Mouse (Mus musculus): ENCODE data around the gene Ptrh1. TPM values are rescaled to one million over a fixed set of nuclear protein-coding genes. Genes with fewer than 3 reads are reported as not detected.

Gene Ptrh1
- polyA plus RNA-seq (2015; fragmentation: Nextera tagmentation; extraction: Ambion mirVana), result 7.6 and 10.1 TPM in 2 replicates

DNA sequence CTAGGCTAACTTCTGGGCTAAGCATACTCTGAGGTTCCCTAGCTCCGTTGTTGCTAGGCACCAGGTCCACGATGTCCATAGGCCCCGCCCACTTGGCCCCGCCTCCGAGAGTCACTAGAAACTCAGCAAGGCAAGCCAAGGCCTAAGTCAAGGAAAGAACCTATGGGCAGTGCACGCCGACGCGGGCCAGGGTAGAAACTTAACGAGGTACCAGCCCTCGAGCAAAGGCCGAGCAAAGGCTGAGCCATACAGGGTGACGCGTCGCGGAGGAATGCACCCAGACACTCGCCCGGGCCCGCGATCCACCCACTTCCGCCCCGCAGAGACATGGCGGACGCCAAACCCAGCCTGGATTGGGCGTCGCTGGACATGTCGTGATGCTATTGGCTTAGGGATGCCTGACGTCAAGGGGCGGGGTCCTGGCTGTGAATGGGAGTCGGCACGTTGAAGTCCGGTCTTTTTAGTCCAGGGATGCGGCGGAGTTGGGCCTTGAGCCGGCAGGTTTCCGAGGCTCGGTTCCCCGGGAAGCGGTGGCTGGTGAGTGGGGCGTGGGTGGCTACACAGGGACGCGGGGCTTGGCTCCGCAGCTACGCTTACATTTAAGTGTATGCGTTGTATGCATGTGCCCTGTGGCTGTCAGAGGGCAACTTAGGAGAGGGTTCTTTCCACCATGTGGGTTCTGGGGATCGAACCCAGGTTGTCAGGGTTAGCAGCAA is at the start of gene Ptrh1, which contains the start of gene Ttc16:
TSS of gene Ptrh1 (plus strand) at position 428 of the 716 bp plus-strand sequence.
TSS of gene Ttc16 (minus strand) at position 275 of the 716 bp plus-strand sequence.
- Histone ChIP-seq H3K4me2 (replicated peaks; ENCODE audit: low read depth) (peak within 1 kb of the TSS; percentile 70), H3K4me1 (replicated peaks; ENCODE audit: control insufficient read depth, insufficient read depth) (0 out of 2 replicates have a peak, but pooled peaks cover 4% of the 10 kb centered on the region), H3K36me3 (ENCODE audit: control insufficient read depth, insufficient read depth, low read length) (no peaks in the 10 kb centered on the region), H3K9me3 (ENCODE audit: control insufficient read depth, low read length) (no peaks in the 10 kb centered on the region), H3K27me3 (ENCODE audit: control insufficient read depth, insufficient read depth, low read length) (no peaks in the 10 kb centered on the region), H3K4me3 (ENCODE audit: low read depth, low read length) (peak within 1 kb of the TSS; percentile 47), H3K9ac (ENCODE audit: low read length) (peak within 1 kb of the TSS; percentile 56), H3K27ac (replicated peaks) (peak within 1 kb of the TSS; percentile 49)
- WGBS, result under 1% methylated on average over 46 of the region's 46 CpGs
- DNase-seq (ENCODE audit: low spot score) (peak; percentile 99), ATAC-seq (ENCODE audit: low FRiP score, low TSS enrichment) (peak; percentile 97)
- no peak for TF ChIP-seq CTCF (IDR thresholded peaks at IDR 0.05; ENCODE audit: low read depth)
- no peak for TF ChIP-seq EP300 (optimal IDR thresholded peaks at IDR 0.05)

- WGBS, result under 1% methylated on average over 16 of the region's 16 CpGs
- Histone ChIP-seq H3K27ac (replicated peaks) (peak overlapping the region; percentile 70), H3K4me3 (ENCODE audit: low read depth, low read length) (peak overlapping the region; percentile 34), H3K4me1 (replicated peaks; ENCODE audit: control insufficient read depth, insufficient read depth) (no peaks in the 10 kb centered on the region), H3K27me3 (ENCODE audit: control insufficient read depth, insufficient read depth, low read length) (no peaks in the 10 kb centered on the region), H3K4me2 (replicated peaks; ENCODE audit: low read depth) (peak overlapping the region; percentile 53), H3K9me3 (ENCODE audit: control insufficient read depth, low read length) (no peaks in the 10 kb centered on the region), H3K9ac (ENCODE audit: low read length) (peak overlapping the region; percentile 47), H3K36me3 (ENCODE audit: control insufficient read depth, insufficient read depth, low read length) (no peaks in the 10 kb centered on the region)
- peak; percentile 90 for DNase-seq (ENCODE audit: low spot score)
- ATAC-seq (ENCODE audit: low FRiP score, low TSS enrichment), result peak; percentile 94
- TF ChIP-seq EP300 (optimal IDR thresholded peaks at IDR 0.05), result no peak
- TF ChIP-seq CTCF (IDR thresholded peaks at IDR 0.05; ENCODE audit: low read depth), result no peak
Observed at GRCm38 (mm10) chr2:32727435-32727834, 48.2 kb upstream of the Ptrh1 start.

DNA sequence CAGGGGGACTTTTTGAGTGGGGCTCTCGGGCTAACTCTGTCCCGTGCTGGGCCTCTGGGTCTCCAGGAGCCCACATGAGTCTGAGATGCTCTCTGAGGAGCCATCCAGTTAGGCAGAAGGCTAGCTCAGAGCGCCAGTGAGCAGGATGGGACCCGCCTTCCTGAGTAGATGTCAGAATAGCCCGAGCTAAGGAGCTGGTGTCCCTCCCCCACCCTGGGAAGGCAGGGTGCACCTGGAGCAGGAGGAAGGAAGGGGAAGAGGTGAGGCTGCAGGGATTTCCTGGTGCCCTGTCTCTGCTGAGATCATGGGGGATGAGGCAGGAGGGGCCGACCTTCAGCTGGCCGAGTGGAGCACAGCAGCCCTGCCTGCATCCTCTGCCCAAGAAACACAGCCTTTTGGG is 47.1 kb upstream of the Ptrh1 start:
- ATAC-seq (ENCODE audit: low FRiP score, low TSS enrichment), result no peak
- peak overlapping the region; percentile 34; the same call in 1 of the 2 replicates for H3K4me3 ChIP-seq (ENCODE audit: low read depth, low read length)
- peak overlapping the region; percentile 25 for H3K4me2 ChIP-seq (replicated peaks; ENCODE audit: low read depth)
- H3K36me3 ChIP-seq (ENCODE audit: control insufficient read depth, insufficient read depth, low read length), result no peaks in the 10 kb centered on the region
- no peaks in the 10 kb centered on the region for H3K27me3 ChIP-seq (ENCODE audit: control insufficient read depth, insufficient read depth, low read length)
- TF ChIP-seq CTCF (IDR thresholded peaks at IDR 0.05; ENCODE audit: low read depth) (no peak), EP300 (optimal IDR thresholded peaks at IDR 0.05) (no peak)
- H3K4me1 ChIP-seq (replicated peaks; ENCODE audit: control insufficient read depth, insufficient read depth), result no peaks in the 10 kb centered on the region
- 0 out of 2 replicates have a peak overlapping the region, but pooled peaks have one; percentile 4 for H3K27ac ChIP-seq (replicated peaks)
- 54% methylated on average over 7 of the region's 7 CpGs for WGBS
- H3K9ac ChIP-seq (ENCODE audit: low read length), result peak overlapping the region; percentile 23; the same call in 1 of the 2 replicates
- DNase-seq (ENCODE audit: low spot score), result no peak
- H3K9me3 ChIP-seq (ENCODE audit: control insufficient read depth, low read length), result no peaks in the 10 kb centered on the region

GRCm38 (mm10) chr2:32729547-32729946 is 46.0 kb upstream of the Ptrh1 start:
- 74% methylated on average over 4 of the region's 4 CpGs for WGBS
- H3K4me2 ChIP-seq (replicated peaks; ENCODE audit: low read depth), result no peak overlapping the region
- TF ChIP-seq EP300 (optimal IDR thresholded peaks at IDR 0.05) (no peak), CTCF (IDR thresholded peaks at IDR 0.05; ENCODE audit: low read depth) (no peak)
- H3K9ac ChIP-seq (ENCODE audit: low read length), result no peak overlapping the region
- no peak for DNase-seq (ENCODE audit: low spot score)
- H3K27me3 ChIP-seq (ENCODE audit: control insufficient read depth, insufficient read depth, low read length), result no peaks in the 10 kb centered on the region
- H3K9me3 ChIP-seq (ENCODE audit: control insufficient read depth, low read length), result no peaks in the 10 kb centered on the region
- no peak overlapping the region for H3K27ac ChIP-seq (replicated peaks)
- no peaks in the 10 kb centered on the region for H3K36me3 ChIP-seq (ENCODE audit: control insufficient read depth, insufficient read depth, low read length)
- no peak for ATAC-seq (ENCODE audit: low FRiP score, low TSS enrichment)
- no peak overlapping the region for H3K4me3 ChIP-seq (ENCODE audit: low read depth, low read length)
- no peaks in the 10 kb centered on the region for H3K4me1 ChIP-seq (replicated peaks; ENCODE audit: control insufficient read depth, insufficient read depth)

GRCm38 (mm10) chr2:32730854-32731253 is 44.7 kb upstream of the Ptrh1 start:
- DNase-seq (ENCODE audit: low spot score), result no peak

GRCm38 (mm10) chr2:32731911-32732310 is 43.7 kb upstream of the Ptrh1 start:
- DNase-seq (ENCODE audit: low spot score) (no peak), ATAC-seq (ENCODE audit: low FRiP score, low TSS enrichment) (no peak)
- Histone ChIP-seq H3K36me3 (ENCODE audit: control insufficient read depth, insufficient read depth, low read length) (no peaks in the 10 kb centered on the region), H3K4me1 (replicated peaks; ENCODE audit: control insufficient read depth, insufficient read depth) (no peaks in the 10 kb centered on the region), H3K27ac (replicated peaks) (peak overlapping the region; percentile 40; the same call in 1 of the 2 replicates), H3K9ac (ENCODE audit: low read length) (no peak overlapping the region), H3K4me2 (replicated peaks; ENCODE audit: low read depth) (no peak overlapping the region), H3K4me3 (ENCODE audit: low read depth, low read length) (no peak overlapping the region), H3K27me3 (ENCODE audit: control insufficient read depth, insufficient read depth, low read length) (no peaks in the 10 kb centered on the region), H3K9me3 (ENCODE audit: control insufficient read depth, low read length) (no peaks in the 10 kb centered on the region)
- 48% methylated on average over 4 of the region's 4 CpGs for WGBS
- TF ChIP-seq EP300 (optimal IDR thresholded peaks at IDR 0.05), result no peak
- no peak for TF ChIP-seq CTCF (IDR thresholded peaks at IDR 0.05; ENCODE audit: low read depth)

More at GRCm38 (mm10) chr2:32730854-32731253, 44.7 kb upstream of the Ptrh1 start:
- H3K4me1 ChIP-seq (replicated peaks; ENCODE audit: control insufficient read depth, insufficient read depth), result no peaks in the 10 kb centered on the region
- no peaks in the 10 kb centered on the region for H3K27me3 ChIP-seq (ENCODE audit: control insufficient read depth, insufficient read depth, low read length)
- no peak for ATAC-seq (ENCODE audit: low FRiP score, low TSS enrichment)
- 0 out of 2 replicates have a peak overlapping the region, but pooled peaks have one; percentile 11 for H3K4me2 ChIP-seq (replicated peaks; ENCODE audit: low read depth)
- no peaks in the 10 kb centered on the region for H3K9me3 ChIP-seq (ENCODE audit: control insufficient read depth, low read length)
- peak overlapping the region; percentile 27; the same call in 1 of the 2 replicates for H3K9ac ChIP-seq (ENCODE audit: low read length)
- WGBS, result 21% methylated on average over 11 of the region's 11 CpGs
- H3K27ac ChIP-seq (replicated peaks), result peak overlapping the region; percentile 45; the same call in 1 of the 2 replicates
- no peaks in the 10 kb centered on the region for H3K36me3 ChIP-seq (ENCODE audit: control insufficient read depth, insufficient read depth, low read length)
- no peak overlapping the region for H3K4me3 ChIP-seq (ENCODE audit: low read depth, low read length)
- TF ChIP-seq EP300 (optimal IDR thresholded peaks at IDR 0.05) (no peak), CTCF (IDR thresholded peaks at IDR 0.05; ENCODE audit: low read depth) (no peak)
